Mouse (Mus musculus) splenic B cell, adult 2 months (primary cell): ENCODE data around the gene Zfyve27.

Source experiments
- DNase-seq: peaks from one replicate; pipeline ENCODE4 v3.0.0-alpha.2; 2011; ENCODE audit warnings: low read depth, low spot score
- H3K27me3 ChIP-seq: 2 replicates; pipeline ENCODE4 v1.6.1; 2012; ENCODE audit warnings: mild to moderate bottlenecking, low read length, moderate library complexity, mixed read lengths; ENCODE audit not compliant: control insufficient read depth, poor library complexity, insufficient read depth, severe bottlenecking
- H3K36me3 ChIP-seq: 2 replicates; pipeline ENCODE4 v1.6.1; 2012; ENCODE audit warnings: mild to moderate bottlenecking, low read length, moderate library complexity, mixed read lengths; ENCODE audit not compliant: control insufficient read depth, poor library complexity, insufficient read depth, severe bottlenecking

Gene Zfyve27

GRCm38 (mm10) chr19:42182673-42183072 is 18.9 kb downstream of the Zfyve27 start:
- peak; percentile 21 for DNase-seq
- Histone ChIP-seq H3K27me3 (no peaks in the 10 kb centered on the region), H3K36me3 (peaks cover 8% of the 10 kb centered on the region)

- H3K36me3 ChIP-seq: no peaks in the 10 kb centered on the region; the same call in none of the 2 replicates
- no peaks in the 10 kb centered on the region for H3K27me3 ChIP-seq
- DNase-seq: no peak
These were observed 26.0 kb downstream of the Zfyve27 start for GRCm38 (mm10) chr19:42189735-42190134.

GRCm38 (mm10) chr19:42190494-42190893 is 26.7 kb downstream of the Zfyve27 start:
- Histone ChIP-seq H3K27me3 (no peaks in the 10 kb centered on the region), H3K36me3 (no peaks in the 10 kb centered on the region; the same call in none of the 2 replicates)
- DNase-seq: peak; percentile 69

- DNase-seq: no peak
- no peaks in the 10 kb centered on the region; the same call in 1 of the 2 replicates for H3K36me3 ChIP-seq
- H3K27me3 ChIP-seq: no peaks in the 10 kb centered on the region
These were observed 29.6 kb downstream of the Zfyve27 start for GRCm38 (mm10) chr19:42193311-42193710.

GRCm38 (mm10) chr19:42196378-42196777 is 32.6 kb downstream of the Zfyve27 start:
- H3K36me3 ChIP-seq: no peaks in the 10 kb centered on the region; the same call in 1 of the 2 replicates
- no peak for DNase-seq
- H3K27me3 ChIP-seq: no peaks in the 10 kb centered on the region

GRCm38 (mm10) chr19:42197066-42197465 is 33.3 kb downstream of the Zfyve27 start:
- Histone ChIP-seq H3K27me3 (no peaks in the 10 kb centered on the region), H3K36me3 (no peaks in the 10 kb centered on the region)
- DNase-seq: no peak

GRCm38 (mm10) chr19:42198026-42198425 is 34.3 kb downstream of the Zfyve27 start:
- DNase-seq: no peak
- Histone ChIP-seq H3K36me3 (no peaks in the 10 kb centered on the region), H3K27me3 (no peaks in the 10 kb centered on the region)

- DNase-seq: no peak
- Histone ChIP-seq H3K27me3 (no peaks in the 10 kb centered on the region), H3K36me3 (no peaks in the 10 kb centered on the region)
These were observed 38.1 kb downstream of the Zfyve27 start, which contains the start of gene Sfrp5 for GRCm38 (mm10) chr19:42201696-42202381. Gene Sfrp5 (minus strand): TSS chr19:42202252.

- no peak for DNase-seq
- no peaks in the 10 kb centered on the region for H3K36me3 ChIP-seq
- H3K27me3 ChIP-seq: no peaks in the 10 kb centered on the region
These were observed 38.7 kb downstream of the Zfyve27 start for GRCm38 (mm10) chr19:42202467-42202866.

- Histone ChIP-seq H3K36me3 (no peaks in the 10 kb centered on the region), H3K27me3 (no peaks in the 10 kb centered on the region)
- DNase-seq: no peak
These were observed 40.6 kb downstream of the Zfyve27 start for GRCm38 (mm10) chr19:42204306-42204705.

GRCm38 (mm10) chr19:42205201-42205600 is 41.5 kb downstream of the Zfyve27 start:
- no peaks in the 10 kb centered on the region for H3K36me3 ChIP-seq
- DNase-seq: no peak
- H3K27me3 ChIP-seq: no peaks in the 10 kb centered on the region

GRCm38 (mm10) chr19:42209485-42209884 is 45.7 kb downstream of the Zfyve27 start:
- Histone ChIP-seq H3K27me3 (no peaks in the 10 kb centered on the region), H3K36me3 (no peaks in the 10 kb centered on the region)
- DNase-seq: no peak

- Histone ChIP-seq H3K27me3 (no peaks in the 10 kb centered on the region), H3K36me3 (no peaks in the 10 kb centered on the region)
- no peak for DNase-seq
These were observed 46.2 kb downstream of the Zfyve27 start for GRCm38 (mm10) chr19:42209976-42210375.

- no peak for DNase-seq
- Histone ChIP-seq H3K36me3 (no peaks in the 10 kb centered on the region), H3K27me3 (no peaks in the 10 kb centered on the region)
These were observed 48.2 kb downstream of the Zfyve27 start for GRCm38 (mm10) chr19:42211936-42212335.

GRCm38 (mm10) chr19:42214601-42215000 is 50.9 kb downstream of the Zfyve27 start:
- DNase-seq: no peak
- Histone ChIP-seq H3K36me3 (no peaks in the 10 kb centered on the region), H3K27me3 (no peaks in the 10 kb centered on the region)
